Mouse (Mus musculus) C2C12 (cell line): Measurements from ENCODE around the gene Polk. TPM values are rescaled to one million over a fixed set of nuclear protein-coding genes. Genes with fewer than 3 reads are reported as not detected.

Experiments
- H3K27me3 ChIP-seq: one replicate; pipeline ENCODE4 v1.6.1; 2011; ENCODE audit not compliant: control insufficient read depth, insufficient read depth, insufficient read length
- H3K36me3 ChIP-seq: one replicate; pipeline ENCODE4 v1.6.1; 2011; ENCODE audit not compliant: control insufficient read depth, insufficient read depth
- H3K4me3 ChIP-seq: one replicate; pipeline ENCODE4 v1.5.1; 2011; ENCODE audit warnings: mild to moderate bottlenecking, control low read depth; ENCODE audit not compliant: poor library complexity, insufficient read depth, severe bottlenecking
- H3K79me2 ChIP-seq: one replicate; pipeline ENCODE4 v1.6.1; 2011; ENCODE audit not compliant: control insufficient read depth, insufficient read depth
- H3K79me3 ChIP-seq: one replicate; pipeline ENCODE4 v1.6.1; 2011; ENCODE audit warnings: low read depth, control low read depth
- H3ac ChIP-seq: one replicate; pipeline ENCODE3; 2011; ENCODE audit warnings: low read depth; ENCODE audit not compliant: control insufficient read depth, insufficient read length
- CEBPB ChIP-seq: IDR thresholded peaks from one replicate; pipeline ENCODE4 v1.6.1; 2011; ENCODE audit warnings: low read depth, mild to moderate bottlenecking, control low read depth, moderate library complexity
- CTCF ChIP-seq: IDR thresholded peaks from one replicate; pipeline ENCODE4 v1.5.1; 2011; ENCODE audit not compliant: control insufficient read depth, insufficient read depth, insufficient read length
- FOSL1 ChIP-seq: IDR thresholded peaks from one replicate; pipeline ENCODE4 v1.8.0; 2011; ENCODE audit warnings: mild to moderate bottlenecking, low read length; ENCODE audit not compliant: poor library complexity, insufficient read depth, severe bottlenecking
- MAX ChIP-seq: IDR thresholded peaks from one replicate; pipeline ENCODE4 v1.6.1; 2011; ENCODE audit warnings: mild to moderate bottlenecking, control low read depth
- MYOD1 ChIP-seq: IDR thresholded peaks from one replicate; pipeline ENCODE4 v1.6.1; 2011; ENCODE audit warnings: low read depth; ENCODE audit not compliant: control insufficient read depth, insufficient read length
- MYOG ChIP-seq: IDR thresholded peaks from one replicate; pipeline ENCODE4 v1.6.1; 2011; ENCODE audit not compliant: control insufficient read depth, insufficient read length; ENCODE audit errors: extremely low read depth
- USF1 ChIP-seq: IDR thresholded peaks from one replicate; pipeline ENCODE4 v1.6.1; 2011; ENCODE audit warnings: low read depth, mild to moderate bottlenecking, control low read depth, moderate library complexity
- polyA plus RNA-seq: library from polyadenylated mRNA; unstranded; fragments of >200 nt; fragmentation: generic; extraction: Trizol; gene quantifications from one replicate; pipeline ENCODE4 v1.2.1, GENCODE M21; 2012; ENCODE audit warnings: missing spikeins

Polk gene
- polyA plus RNA-seq, 1 experiment = 3.5 TPM

DNA sequence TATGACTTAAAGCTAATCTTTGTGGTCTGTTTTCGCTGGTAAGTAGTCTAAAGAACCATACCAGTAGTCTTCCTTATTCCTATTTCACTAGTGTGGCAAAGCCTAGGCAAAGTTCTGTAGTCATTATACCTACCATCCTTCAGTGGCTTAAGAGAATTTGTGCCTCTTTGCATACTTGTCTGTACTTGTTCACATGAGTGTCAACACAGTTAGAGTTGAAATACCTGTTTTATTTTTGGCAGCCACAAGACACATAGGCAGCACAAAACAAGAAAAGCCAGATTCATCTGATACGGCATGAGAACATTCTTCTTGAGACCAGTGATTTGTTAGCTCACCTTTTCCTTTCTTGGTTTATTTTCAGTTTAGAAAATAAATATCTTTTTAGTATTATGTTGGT is 31.8 kb upstream of the Polk start:
- no peak overlapping the region for H3K4me3 ChIP-seq
- H3ac ChIP-seq = no peak overlapping the region
- H3K79me2 ChIP-seq = peaks cover 34% of the 10 kb centered on the region
- no peak for TF ChIP-seq CEBPB
- TF ChIP-seq USF1 = no peak
- TF ChIP-seq MAX = no peak
- no peak for TF ChIP-seq FOSL1
- no peak for TF ChIP-seq MYOG
- TF ChIP-seq MYOD1 = no peak
- no peak for TF ChIP-seq CTCF
- H3K27me3 ChIP-seq = no peaks in the 10 kb centered on the region
- no peaks in the 10 kb centered on the region for H3K36me3 ChIP-seq
- peaks cover 16% of the 10 kb centered on the region for H3K79me3 ChIP-seq

DNA sequence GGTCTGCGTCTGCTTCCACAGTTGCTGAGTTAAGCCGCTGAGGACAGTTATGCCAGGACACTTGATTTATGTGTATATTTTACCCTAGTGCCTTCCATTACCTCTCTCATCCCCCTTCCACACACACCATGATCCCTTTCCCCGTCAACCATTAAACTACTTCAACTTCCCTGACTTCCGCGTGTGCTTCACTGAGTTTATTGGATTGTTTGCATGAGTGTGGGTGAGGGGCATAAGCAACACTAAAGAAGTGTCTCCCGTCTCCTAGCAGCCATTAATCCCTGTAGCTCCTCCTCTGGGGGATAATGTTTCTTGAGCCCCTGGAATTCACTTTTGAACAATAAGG is 28.6 kb upstream of the Polk start:
- peaks cover 41% of the 10 kb centered on the region for H3K79me2 ChIP-seq
- TF ChIP-seq MAX (no peak), USF1 (no peak), MYOG (no peak), CEBPB (no peak), MYOD1 (no peak), CTCF (no peak), FOSL1 (no peak)
- H3ac ChIP-seq = no peak overlapping the region
- no peaks in the 10 kb centered on the region for H3K27me3 ChIP-seq
- peaks cover 20% of the 10 kb centered on the region for H3K79me3 ChIP-seq
- H3K36me3 ChIP-seq = no peaks in the 10 kb centered on the region
- H3K4me3 ChIP-seq = no peak overlapping the region

DNA sequence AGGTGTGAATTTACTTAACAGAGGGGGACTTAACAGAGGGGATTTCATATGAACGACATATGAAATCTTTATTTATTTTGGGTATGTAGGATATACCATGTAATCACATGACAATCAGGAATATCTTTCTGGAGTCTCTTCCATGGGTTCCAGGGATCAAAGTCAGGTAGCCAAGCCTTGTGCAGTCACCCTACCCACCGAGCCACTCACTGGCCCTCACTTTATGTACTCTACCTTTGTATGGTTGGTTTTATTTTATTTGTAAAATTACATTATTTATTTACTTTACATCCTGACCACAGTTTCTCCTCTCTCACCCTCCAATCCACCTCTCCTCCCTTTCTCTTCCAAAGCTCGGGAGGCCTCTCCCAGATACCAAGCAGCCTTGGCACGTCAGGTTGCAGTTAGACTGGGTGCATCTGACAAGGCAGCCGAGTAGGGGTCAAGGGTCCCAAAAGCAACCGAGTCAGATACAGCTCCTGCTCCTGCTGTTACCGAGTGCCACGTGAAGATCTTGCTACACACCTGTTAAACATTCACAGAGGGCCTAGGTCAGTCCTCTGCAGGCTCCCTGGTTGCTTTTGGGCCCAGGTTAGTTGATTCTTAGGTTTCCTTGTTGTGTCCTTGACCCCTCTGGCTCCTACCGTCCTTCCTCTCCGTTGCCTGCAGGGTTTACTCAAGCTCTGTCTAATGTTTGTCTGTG is 28.1 kb upstream of the Polk start:
- no peaks in the 10 kb centered on the region for H3K36me3 ChIP-seq
- H3K27me3 ChIP-seq = no peaks in the 10 kb centered on the region
- TF ChIP-seq CEBPB = no peak
- no peak for TF ChIP-seq MYOG
- H3ac ChIP-seq = no peak overlapping the region
- no peak overlapping the region for H3K4me3 ChIP-seq
- peaks cover 22% of the 10 kb centered on the region for H3K79me3 ChIP-seq
- H3K79me2 ChIP-seq = peaks cover 40% of the 10 kb centered on the region

DNA sequence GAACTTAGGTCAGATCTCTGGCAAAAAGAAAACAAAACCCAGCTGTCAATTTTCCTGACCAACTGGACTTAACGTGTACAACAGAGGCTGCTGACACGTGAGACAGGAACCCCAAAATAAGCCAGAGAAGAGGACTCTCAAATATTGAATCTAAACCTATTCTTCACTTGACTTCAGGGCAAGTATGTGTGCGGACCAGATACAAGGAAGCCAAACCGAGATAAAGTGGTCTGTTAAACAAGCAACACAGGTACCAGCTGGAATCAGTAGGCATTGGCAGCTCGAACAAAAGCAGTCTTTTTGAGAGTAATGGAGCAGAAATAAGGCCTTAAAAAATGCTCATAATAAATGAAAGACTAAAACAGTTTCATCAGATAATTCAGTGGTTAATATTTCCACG is 25.6 kb upstream of the Polk start:
- Histone ChIP-seq H3ac (no peak overlapping the region), H3K27me3 (no peaks in the 10 kb centered on the region), H3K36me3 (no peaks in the 10 kb centered on the region), H3K4me3 (no peak overlapping the region), H3K79me3 (peaks cover 22% of the 10 kb centered on the region), H3K79me2 (peaks cover 59% of the 10 kb centered on the region)
- TF ChIP-seq USF1 = no peak
- TF ChIP-seq CEBPB = no peak
- TF ChIP-seq MAX = no peak
- TF ChIP-seq FOSL1 = no peak
- no peak for TF ChIP-seq MYOG
- no peak for TF ChIP-seq CTCF
- TF ChIP-seq MYOD1 = no peak

DNA sequence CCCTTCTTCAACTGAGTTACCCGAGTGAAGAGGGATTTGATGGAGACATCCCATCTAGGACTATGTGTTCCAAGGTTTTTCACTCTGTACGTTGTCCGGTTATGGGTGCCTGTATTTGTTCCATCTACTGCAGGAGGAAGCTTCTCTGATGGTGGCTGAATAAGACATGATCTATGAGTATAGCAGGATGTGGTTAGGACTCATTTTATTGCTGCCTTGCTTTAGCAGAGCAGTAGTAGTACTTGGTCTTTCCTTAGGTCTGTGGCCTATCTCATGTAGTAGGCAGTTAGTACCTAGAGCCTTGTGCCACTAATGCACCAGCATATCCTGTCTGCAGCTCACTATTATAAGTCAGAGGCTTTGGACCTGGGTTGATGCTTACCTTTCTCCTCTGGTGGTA is 12.7 kb upstream of the Polk start:
- no peaks in the 10 kb centered on the region for H3K27me3 ChIP-seq
- peaks cover 6% of the 10 kb centered on the region for H3K36me3 ChIP-seq
- peaks cover 73% of the 10 kb centered on the region for H3K79me2 ChIP-seq
- TF ChIP-seq MYOD1 (no peak), USF1 (no peak), CEBPB (no peak), FOSL1 (no peak), MYOG (no peak), CTCF (no peak), MAX (no peak)
- H3ac ChIP-seq = no peak overlapping the region
- H3K4me3 ChIP-seq = no peak overlapping the region
- peaks cover 24% of the 10 kb centered on the region for H3K79me3 ChIP-seq

DNA sequence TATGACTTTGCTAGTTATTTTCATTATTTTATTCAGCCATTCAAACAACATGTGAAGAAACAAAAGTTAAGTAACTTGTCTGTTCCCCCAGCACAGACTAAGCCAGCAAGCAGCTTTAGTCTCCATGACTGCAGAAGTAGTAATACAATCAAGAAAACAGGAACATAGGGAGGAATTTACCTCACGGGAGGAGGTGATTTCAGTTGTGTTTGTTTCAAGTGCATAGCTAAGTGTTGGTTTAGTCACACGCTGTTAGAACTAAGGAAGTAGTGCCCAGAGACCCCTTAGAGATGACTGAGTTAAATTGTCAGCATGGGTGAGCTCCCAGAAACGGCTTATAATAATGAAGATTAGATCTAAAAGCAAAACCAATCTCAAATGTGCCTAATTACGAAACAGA is 5.6 kb upstream of the Polk start:
- Histone ChIP-seq H3K79me2 (peaks cover 87% of the 10 kb centered on the region), H3K36me3 (peaks cover 4% of the 10 kb centered on the region), H3K4me3 (no peak overlapping the region), H3K27me3 (no peaks in the 10 kb centered on the region), H3K79me3 (peaks cover 68% of the 10 kb centered on the region), H3ac (no peak overlapping the region)
- TF ChIP-seq CEBPB = no peak
- no peak for TF ChIP-seq USF1
- no peak for TF ChIP-seq MYOD1
- TF ChIP-seq MAX = no peak
- TF ChIP-seq CTCF = no peak
- no peak for TF ChIP-seq FOSL1
- TF ChIP-seq MYOG = no peak
